Mouse (Mus musculus): ENCODE measurements around the gene Sag.

The Sag gene

GRCm38 (mm10) chr1:87854411-87854810, 50.9 kb downstream of the Sag start:
- DNase-seq (ENCODE audit: low read depth) = no peak

GRCm38 (mm10) chr1:87854851-87855251, 51.4 kb downstream of the Sag start:
- no peak for DNase-seq (ENCODE audit: low read depth)

GRCm38 (mm10) chr1:87855522-87855921, 52.0 kb downstream of the Sag start:
- no peak for DNase-seq (ENCODE audit: low read depth)

- no peak for DNase-seq (ENCODE audit: low read depth)
Measured at GRCm38 (mm10) chr1:87856823-87857222, 53.3 kb downstream of the Sag start.

GRCm38 (mm10) chr1:87858031-87858430, 54.6 kb downstream of the Sag start:
- no peak for DNase-seq (ENCODE audit: low read depth)

GRCm38 (mm10) chr1:87858529-87858928, 55.0 kb downstream of the Sag start:
- DNase-seq (ENCODE audit: low read depth) = no peak

- DNase-seq (ENCODE audit: low read depth) = no peak
Measured at GRCm38 (mm10) chr1:87863602-87864001, 60.1 kb downstream of the Sag start.

- no peak for DNase-seq (ENCODE audit: low read depth)
Measured at GRCm38 (mm10) chr1:87864889-87865288, 61.4 kb downstream of the Sag start.

- DNase-seq (ENCODE audit: low read depth) = no peak
Measured at GRCm38 (mm10) chr1:87866672-87867071, 63.2 kb downstream of the Sag start.

GRCm38 (mm10) chr1:87871546-87871945, 68.1 kb downstream of the Sag start:
- DNase-seq (ENCODE audit: low read depth) = peak; percentile 31

- DNase-seq (ENCODE audit: low read depth) = no peak
Measured at GRCm38 (mm10) chr1:87873081-87873480, 69.6 kb downstream of the Sag start.

GRCm38 (mm10) chr1:87876065-87876464, 72.6 kb downstream of the Sag start:
- DNase-seq (ENCODE audit: low read depth) = no peak

GRCm38 (mm10) chr1:87877552-87878283, 74.2 kb downstream of the Sag start:
- DNase-seq (ENCODE audit: low read depth) = no peak

GRCm38 (mm10) chr1:87879034-87879433, 75.6 kb downstream of the Sag start:
- no peak for DNase-seq (ENCODE audit: low read depth)

- peak; percentile 93 for DNase-seq (ENCODE audit: low read depth)
Measured at GRCm38 (mm10) chr1:87879494-87880325, 76.2 kb downstream of the Sag start.

- no peak for DNase-seq (ENCODE audit: low read depth)
Measured at GRCm38 (mm10) chr1:87880326-87880627, 76.8 kb downstream of the Sag start.

GRCm38 (mm10) chr1:87880856-87881255, 77.4 kb downstream of the Sag start:
- DNase-seq (ENCODE audit: low read depth) = peak; percentile 56

GRCm38 (mm10) chr1:87881726-87882125, 78.2 kb downstream of the Sag start:
- no peak for DNase-seq (ENCODE audit: low read depth)

- no peak for DNase-seq (ENCODE audit: low read depth)
Measured at GRCm38 (mm10) chr1:87882554-87882953, 79.1 kb downstream of the Sag start.

- peak; percentile 45 for DNase-seq (ENCODE audit: low read depth)
Measured at GRCm38 (mm10) chr1:87890960-87891359, 87.5 kb downstream of the Sag start.

- DNase-seq (ENCODE audit: low read depth) = no peak
Measured at GRCm38 (mm10) chr1:87891634-87892033, 88.2 kb downstream of the Sag start.

GRCm38 (mm10) chr1:87892499-87892898, 89.0 kb downstream of the Sag start:
- DNase-seq (ENCODE audit: low read depth) = no peak

GRCm38 (mm10) chr1:87893414-87893813, 89.9 kb downstream of the Sag start:
- no peak for DNase-seq (ENCODE audit: low read depth)

Measured in NIH3T3 (cell line).